Mouse (Mus musculus): Measurements from ENCODE around the gene Sirt2. TPM values are rescaled to one million over a fixed set of nuclear protein-coding genes. Genes with fewer than 3 reads are reported as not detected.

Sirt2 gene
- total and polyA plus RNA-seq, 2 experiments from 2014 or later: 95.5 to 147 TPM

DNA sequence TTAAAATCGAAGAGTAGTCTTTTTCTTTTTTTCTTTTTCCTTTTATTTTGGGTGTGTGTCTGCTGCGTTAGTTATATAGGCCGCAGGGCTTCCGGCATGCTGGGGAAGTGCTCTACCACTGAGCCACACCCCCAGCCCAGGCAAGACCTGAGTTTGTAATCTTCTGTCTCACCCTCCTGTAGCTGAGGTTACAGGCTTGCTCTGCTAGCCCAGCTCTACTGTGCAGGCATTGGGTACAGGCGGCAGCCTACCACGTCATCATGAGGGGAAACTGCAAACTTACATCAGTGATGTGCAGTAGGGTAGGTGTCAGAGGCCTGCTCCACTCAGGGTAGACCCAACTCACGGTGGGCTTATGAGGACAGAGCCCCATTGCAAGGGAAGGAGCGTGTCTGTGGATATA, 14.7 kb downstream of the Sirt2 start:
- no peaks in the 10 kb centered on the region for H3K9me3 ChIP-seq (ENCODE audit: low read length)
- DNase-seq (ENCODE audit: low spot score) (no peak), ATAC-seq (no peak)
- H3K4me1 ChIP-seq (ENCODE audit: insufficient read depth, low read length): no peaks in the 10 kb centered on the region
- peaks cover 10% of the 10 kb centered on the region; the same call in 1 of the 2 replicates for H3K36me3 ChIP-seq (ENCODE audit: insufficient read depth, low read length)
- H3K4me2 ChIP-seq (ENCODE audit: low read depth, low read length): no peak overlapping the region
- WGBS: 91% methylated on average over 8 of the region's 8 CpGs
- TF ChIP-seq CTCF (IDR thresholded peaks at IDR 0.05; ENCODE audit: low read depth): no peak
- no peak overlapping the region; the same call in 1 of the 2 replicates for H3K27ac ChIP-seq
- no peak overlapping the region for H3K9ac ChIP-seq (replicated peaks; ENCODE audit: low read length)
- no peak overlapping the region for H3K4me3 ChIP-seq (ENCODE audit: low read length)
- H3K27me3 ChIP-seq (ENCODE audit: insufficient read depth, low read length): no peaks in the 10 kb centered on the region

- H3K27ac ChIP-seq: no peak overlapping the region
- no peak overlapping the region for H3K4me3 ChIP-seq (ENCODE audit: low read length)
- H3K36me3 ChIP-seq (ENCODE audit: insufficient read depth, low read length): peaks cover 4% of the 10 kb centered on the region; the same call in 1 of the 2 replicates
- no peak for TF ChIP-seq CTCF (IDR thresholded peaks at IDR 0.05; ENCODE audit: low read depth)
- no peaks in the 10 kb centered on the region for H3K27me3 ChIP-seq (ENCODE audit: insufficient read depth, low read length)
- no peaks in the 10 kb centered on the region for H3K4me1 ChIP-seq (ENCODE audit: insufficient read depth, low read length)
- H3K9me3 ChIP-seq (ENCODE audit: low read length): no peaks in the 10 kb centered on the region
- no peak overlapping the region for H3K4me2 ChIP-seq (ENCODE audit: low read depth, low read length)
- DNase-seq (ENCODE audit: low spot score) (no peak), ATAC-seq (no peak)
- no peak overlapping the region for H3K9ac ChIP-seq (replicated peaks; ENCODE audit: low read length)
- 78% methylated on average over 5 of the region's 5 CpGs for WGBS
These were observed 18.6 kb downstream of the Sirt2 start for GRCm38 (mm10) chr7:28785161-28785560.

- Histone ChIP-seq H3K27me3 (ENCODE audit: insufficient read depth, low read length) (no peaks in the 10 kb centered on the region), H3K4me1 (ENCODE audit: insufficient read depth, low read length) (no peaks in the 10 kb centered on the region), H3K36me3 (ENCODE audit: insufficient read depth, low read length) (peaks cover 1% of the 10 kb centered on the region; the same call in 1 of the 2 replicates), H3K4me2 (ENCODE audit: low read depth, low read length) (no peak overlapping the region), H3K9me3 (ENCODE audit: low read length) (no peaks in the 10 kb centered on the region), H3K27ac (no peak overlapping the region), H3K4me3 (ENCODE audit: low read length) (no peak overlapping the region), H3K9ac (replicated peaks; ENCODE audit: low read length) (no peak overlapping the region)
- DNase-seq (ENCODE audit: low spot score) (no peak), ATAC-seq (no peak)
- no peak for TF ChIP-seq CTCF (IDR thresholded peaks at IDR 0.05; ENCODE audit: low read depth)
- WGBS: 90% methylated on average over 9 of the region's 9 CpGs
These were observed 21.3 kb downstream of the Sirt2 start for GRCm38 (mm10) chr7:28787884-28788283.

DNA sequence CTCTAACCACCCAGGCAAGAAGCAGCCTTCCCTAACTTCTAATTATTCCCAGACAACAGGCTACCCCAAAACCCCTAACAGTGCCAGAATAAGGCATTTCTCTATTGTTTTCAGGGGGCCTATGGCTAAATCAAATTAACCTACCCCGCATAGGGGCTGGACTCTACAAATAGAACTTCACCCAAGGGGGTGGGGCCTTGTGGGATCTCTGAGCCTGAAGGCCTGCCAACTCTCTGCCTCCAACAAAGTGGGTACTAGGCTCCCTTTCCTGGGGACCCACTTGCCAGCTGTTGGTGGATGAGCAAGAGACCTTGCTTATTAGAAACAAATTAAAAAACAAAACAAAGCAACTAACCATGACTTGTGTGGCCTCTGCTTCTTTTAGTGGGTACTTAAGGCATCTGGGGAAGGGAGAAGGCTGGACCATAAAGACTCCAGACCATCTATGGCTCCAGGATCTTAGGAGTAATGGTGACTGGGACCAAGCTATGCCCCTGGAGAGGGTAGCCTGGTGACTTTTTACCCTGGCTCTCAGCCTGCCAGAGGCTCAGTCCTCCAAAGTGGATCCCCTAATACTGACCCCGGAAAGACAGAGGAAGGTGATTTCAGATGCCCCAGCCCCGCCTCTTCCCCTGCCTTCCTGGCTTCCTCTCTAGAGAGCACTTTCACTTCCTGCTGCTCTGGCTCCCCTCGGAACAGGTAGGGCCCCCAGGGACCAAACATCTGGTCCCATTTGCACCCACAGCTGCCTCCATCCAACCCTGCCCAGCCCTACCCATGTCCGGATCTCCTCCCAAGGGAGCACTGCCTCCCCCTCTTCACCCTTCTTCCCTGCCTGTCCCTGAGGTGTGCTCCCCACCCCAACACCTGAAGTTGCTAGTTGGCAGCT, 22.0 kb downstream of the Sirt2 start, which contains the start of gene Rinl:
Rinl (plus strand) TSS at position 663 of the 889 bp plus-strand sequence.
- Histone ChIP-seq H3K27me3 (ENCODE audit: insufficient read depth, low read length) (no peaks in the 10 kb centered on the region), H3K9ac (replicated peaks; ENCODE audit: low read length) (no peak within 1 kb of the TSS), H3K4me2 (ENCODE audit: low read depth, low read length) (no peak within 1 kb of the TSS), H3K36me3 (ENCODE audit: insufficient read depth, low read length) (no peaks in the 10 kb centered on the region; the same call in 1 of the 2 replicates), H3K4me3 (ENCODE audit: low read length) (no peak within 1 kb of the TSS), H3K27ac (no peak within 1 kb of the TSS), H3K9me3 (ENCODE audit: low read length) (no peaks in the 10 kb centered on the region), H3K4me1 (ENCODE audit: insufficient read depth, low read length) (no peaks in the 10 kb centered on the region)
- ATAC-seq: no peak
- 68% methylated on average over 5 of the region's 5 CpGs for WGBS
- TF ChIP-seq CTCF (IDR thresholded peaks at IDR 0.05; ENCODE audit: low read depth): no peak
- DNase-seq (ENCODE audit: low spot score): no peak

DNA sequence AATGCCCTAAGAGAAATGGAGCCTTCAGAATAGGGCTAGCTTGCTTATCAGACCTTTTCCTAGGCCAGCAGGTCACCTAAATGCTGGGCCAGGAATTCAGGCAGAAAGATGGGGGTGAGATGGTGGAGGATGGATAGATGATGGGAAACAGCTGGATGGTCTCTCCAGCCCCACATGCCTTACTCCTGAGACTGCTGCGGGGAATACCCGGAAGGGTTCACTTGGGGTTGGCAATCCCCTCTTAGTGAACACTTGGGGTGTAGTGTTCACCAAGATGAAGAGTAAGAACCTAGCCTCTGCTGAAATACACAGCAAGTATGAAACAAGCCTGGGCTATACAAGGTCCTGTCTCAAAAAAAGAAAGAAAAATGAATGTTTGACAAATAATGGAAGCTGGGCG, 22.7 kb downstream of the Sirt2 start:
- 89% methylated on average over 3 of the region's 3 CpGs for WGBS
- DNase-seq (ENCODE audit: low spot score): no peak
- no peaks in the 10 kb centered on the region for H3K9me3 ChIP-seq (ENCODE audit: low read length)
- H3K27ac ChIP-seq: no peak overlapping the region
- H3K36me3 ChIP-seq (ENCODE audit: insufficient read depth, low read length): no peaks in the 10 kb centered on the region; the same call in 1 of the 2 replicates
- no peak for ATAC-seq
- no peaks in the 10 kb centered on the region for H3K27me3 ChIP-seq (ENCODE audit: insufficient read depth, low read length)
- H3K4me1 ChIP-seq (ENCODE audit: insufficient read depth, low read length): no peaks in the 10 kb centered on the region
- TF ChIP-seq CTCF (IDR thresholded peaks at IDR 0.05; ENCODE audit: low read depth): no peak
- no peak overlapping the region for H3K4me3 ChIP-seq (ENCODE audit: low read length)
- no peak overlapping the region for H3K4me2 ChIP-seq (ENCODE audit: low read depth, low read length)
- H3K9ac ChIP-seq (replicated peaks; ENCODE audit: low read length): no peak overlapping the region

DNA sequence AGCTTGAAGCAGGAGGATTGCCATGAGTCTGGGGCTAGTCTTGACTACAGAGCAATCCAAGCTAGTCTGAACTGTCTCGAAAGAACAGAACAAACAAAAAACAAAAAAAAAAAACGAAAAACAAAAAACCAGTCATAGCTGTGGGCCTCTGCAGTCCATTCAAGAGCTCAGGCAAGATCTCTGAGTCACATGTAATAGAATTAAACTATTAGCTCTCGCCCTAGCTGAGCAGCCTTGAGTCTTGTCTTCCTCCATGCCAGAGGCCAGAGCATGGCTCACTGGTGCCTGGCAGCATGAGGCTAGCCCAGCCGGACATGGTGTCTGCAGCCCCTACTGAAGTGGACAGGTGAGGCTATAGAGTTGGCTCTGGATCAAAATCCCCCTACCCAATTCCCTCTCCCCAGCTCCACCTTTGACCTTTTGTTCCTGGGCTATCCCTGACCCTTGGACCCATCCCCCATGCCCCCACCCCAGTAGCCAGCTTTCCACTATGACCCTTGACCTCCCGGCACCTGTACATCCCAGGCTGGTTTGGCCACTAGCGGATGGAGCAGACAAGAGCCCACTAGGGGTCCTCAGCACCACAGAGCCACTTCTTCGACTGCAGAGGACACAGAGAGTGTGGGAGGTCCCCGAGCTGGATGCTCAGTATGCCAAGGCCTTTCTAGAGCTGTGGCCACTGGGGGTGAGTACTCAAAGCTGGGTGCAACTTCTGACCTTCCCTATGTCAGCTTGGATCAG, 23.7 kb downstream of the Sirt2 start:
- Histone ChIP-seq H3K4me2 (ENCODE audit: low read depth, low read length) (no peak overlapping the region), H3K9ac (replicated peaks; ENCODE audit: low read length) (no peak overlapping the region), H3K9me3 (ENCODE audit: low read length) (no peaks in the 10 kb centered on the region), H3K4me1 (ENCODE audit: insufficient read depth, low read length) (no peaks in the 10 kb centered on the region), H3K27ac (no peak overlapping the region), H3K36me3 (ENCODE audit: insufficient read depth, low read length) (no peaks in the 10 kb centered on the region; the same call in 1 of the 2 replicates), H3K27me3 (ENCODE audit: insufficient read depth, low read length) (no peaks in the 10 kb centered on the region), H3K4me3 (ENCODE audit: low read length) (no peak overlapping the region)
- TF ChIP-seq CTCF (IDR thresholded peaks at IDR 0.05; ENCODE audit: low read depth): peak; percentile 52
- 49% methylated on average over 8 of the region's 8 CpGs for WGBS
- ATAC-seq: peak; percentile 25; the same call in 1 of the 2 replicates
- no peak for DNase-seq (ENCODE audit: low spot score)

Measured in hindbrain, postnatal 0 days (tissue).